Mouse (Mus musculus): ENCODE results near the gene Sowahb. TPM values are rescaled to one million over a fixed set of nuclear protein-coding genes. Genes with fewer than 3 reads are reported as not detected.
"Not testable (repeated sequence)": the region's sequence is repeated elsewhere in the genome, so short reads cannot be mapped to it uniquely, and the experiment has no call there.

The Sowahb gene
- polyA plus RNA-seq, 1 experiment = 0.01 TPM

DNA sequence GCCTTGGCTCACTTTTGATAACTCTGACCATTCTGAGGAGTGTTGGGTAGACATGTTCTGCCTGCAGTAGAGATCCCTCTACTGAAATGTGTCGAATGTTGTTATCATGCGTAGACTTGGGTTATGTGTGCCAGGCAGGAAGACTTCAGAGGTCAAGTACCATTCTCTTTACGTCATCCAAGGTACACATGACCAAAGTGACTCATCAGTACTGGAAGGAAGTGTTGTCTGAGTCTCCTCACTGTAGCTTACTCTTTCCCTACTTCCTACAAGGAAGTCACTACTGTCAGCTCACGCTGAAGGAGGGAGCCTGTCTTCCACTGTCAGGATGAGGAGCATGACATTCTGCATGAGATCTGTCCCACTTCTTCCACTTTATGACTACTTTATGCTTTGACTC, 12.2 kb downstream of the Sowahb start:
- Histone ChIP-seq H3K4me1 (ENCODE audit: control insufficient read depth) (no peaks in the 10 kb centered on the region), H3K27me3 (ENCODE audit: control insufficient read depth) (no peaks in the 10 kb centered on the region), H3K9me3 (ENCODE audit: control insufficient read depth, low read length) (no peaks in the 10 kb centered on the region), H3K36me3 (ENCODE audit: control insufficient read depth) (no peaks in the 10 kb centered on the region), H3K4me3 (replicated peaks) (no peak overlapping the region)
- TF ChIP-seq GATA1 (IDR thresholded peaks at IDR 0.05; ENCODE audit: low read length) (no peak), TAL1 (IDR thresholded peaks at IDR 0.05; ENCODE audit: low read length) (no peak)

DNA sequence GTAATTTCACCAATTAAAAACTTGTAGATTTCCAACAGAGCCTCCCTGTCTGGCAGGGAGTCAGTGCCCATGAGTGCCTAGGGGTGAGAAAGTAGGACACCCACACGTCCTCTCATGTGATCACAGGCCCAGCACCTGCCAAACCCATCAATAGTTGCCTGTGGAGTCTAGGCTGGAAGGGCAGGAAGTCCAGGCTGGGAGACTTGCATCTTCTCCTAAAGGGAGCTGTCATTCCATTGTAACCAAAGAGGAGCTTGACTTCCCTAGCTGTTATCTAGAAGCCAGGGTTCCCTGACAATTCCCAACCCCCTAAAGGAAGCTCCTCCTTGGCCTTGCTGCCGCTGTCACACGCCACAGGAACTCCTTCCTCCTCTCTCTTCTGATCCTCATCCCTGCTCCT, 14.0 kb downstream of the Sowahb start:
- Histone ChIP-seq H3K27me3 (ENCODE audit: control insufficient read depth) (no peaks in the 10 kb centered on the region), H3K4me1 (ENCODE audit: control insufficient read depth) (no peaks in the 10 kb centered on the region), H3K9me3 (ENCODE audit: control insufficient read depth, low read length) (no peaks in the 10 kb centered on the region), H3K36me3 (ENCODE audit: control insufficient read depth) (no peaks in the 10 kb centered on the region), H3K4me3 (replicated peaks) (no peak overlapping the region)
- TF ChIP-seq TAL1 (IDR thresholded peaks at IDR 0.05; ENCODE audit: low read length) (no peak), GATA1 (IDR thresholded peaks at IDR 0.05; ENCODE audit: low read length) (no peak)

- Histone ChIP-seq H3K9me3 (ENCODE audit: control insufficient read depth, low read length) (no peaks in the 10 kb centered on the region), H3K36me3 (ENCODE audit: control insufficient read depth) (no peaks in the 10 kb centered on the region), H3K4me1 (ENCODE audit: control insufficient read depth) (no peaks in the 10 kb centered on the region), H3K4me3 (replicated peaks) (no peak overlapping the region), H3K27me3 (ENCODE audit: control insufficient read depth) (no peaks in the 10 kb centered on the region)
- TF ChIP-seq TAL1 (IDR thresholded peaks at IDR 0.05; ENCODE audit: low read length) (no peak), GATA1 (IDR thresholded peaks at IDR 0.05; ENCODE audit: low read length) (no peak)
Measured at GRCm38 (mm10) chr5:93030411-93030810, 14.4 kb downstream of the Sowahb start.

- Histone ChIP-seq H3K4me3 (replicated peaks) (no peak overlapping the region), H3K9me3 (ENCODE audit: control insufficient read depth, low read length) (no peaks in the 10 kb centered on the region), H3K36me3 (ENCODE audit: control insufficient read depth) (no peaks in the 10 kb centered on the region), H3K27me3 (ENCODE audit: control insufficient read depth) (no peaks in the 10 kb centered on the region), H3K4me1 (ENCODE audit: control insufficient read depth) (no peaks in the 10 kb centered on the region)
- no peak for TF ChIP-seq GATA1 (IDR thresholded peaks at IDR 0.05; ENCODE audit: low read length)
- TF ChIP-seq TAL1 (IDR thresholded peaks at IDR 0.05; ENCODE audit: low read length) = no peak
Measured at GRCm38 (mm10) chr5:93027120-93027675, 17.6 kb downstream of the Sowahb start.

DNA sequence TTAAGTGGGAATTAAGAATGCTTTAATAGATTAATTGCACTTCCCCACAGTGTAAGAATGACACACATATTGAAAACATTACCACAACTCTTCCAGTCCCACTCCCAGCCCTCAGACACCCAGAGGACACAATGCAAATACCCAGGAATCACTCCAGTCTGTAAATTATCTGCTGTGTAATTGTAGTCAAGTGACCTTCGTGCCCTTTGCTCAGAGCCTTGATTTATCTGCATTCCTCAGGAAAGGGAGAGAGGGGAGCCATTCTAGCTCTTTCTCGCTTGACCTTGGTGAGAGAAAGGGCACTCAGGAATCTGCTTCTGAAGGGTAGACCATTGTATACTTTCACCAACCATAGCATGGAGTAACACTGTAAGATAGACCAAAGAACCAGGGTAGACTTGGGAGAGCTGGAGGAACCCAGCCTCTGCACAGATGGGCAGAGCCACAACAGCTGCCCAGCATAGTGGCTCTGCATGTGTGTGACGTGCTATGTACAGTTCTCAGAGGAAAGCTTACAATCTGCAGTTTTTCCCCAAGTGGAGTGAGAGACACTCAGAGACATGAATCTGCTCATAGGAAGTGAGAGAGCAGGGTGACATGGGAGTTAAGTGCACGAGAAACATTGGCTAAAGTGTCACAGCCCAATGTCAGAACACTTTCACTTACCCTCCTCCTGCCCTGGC, 18.2 kb downstream of the Sowahb start:
- Histone ChIP-seq H3K9me3 (ENCODE audit: control insufficient read depth, low read length) (no peaks in the 10 kb centered on the region), H3K27me3 (ENCODE audit: control insufficient read depth) (no peaks in the 10 kb centered on the region), H3K4me1 (ENCODE audit: control insufficient read depth) (no peaks in the 10 kb centered on the region), H3K36me3 (ENCODE audit: control insufficient read depth) (no peaks in the 10 kb centered on the region), H3K4me3 (replicated peaks) (no peak overlapping the region)
- no peak for TF ChIP-seq GATA1 (IDR thresholded peaks at IDR 0.05; ENCODE audit: low read length)
- no peak for TF ChIP-seq TAL1 (IDR thresholded peaks at IDR 0.05; ENCODE audit: low read length)

DNA sequence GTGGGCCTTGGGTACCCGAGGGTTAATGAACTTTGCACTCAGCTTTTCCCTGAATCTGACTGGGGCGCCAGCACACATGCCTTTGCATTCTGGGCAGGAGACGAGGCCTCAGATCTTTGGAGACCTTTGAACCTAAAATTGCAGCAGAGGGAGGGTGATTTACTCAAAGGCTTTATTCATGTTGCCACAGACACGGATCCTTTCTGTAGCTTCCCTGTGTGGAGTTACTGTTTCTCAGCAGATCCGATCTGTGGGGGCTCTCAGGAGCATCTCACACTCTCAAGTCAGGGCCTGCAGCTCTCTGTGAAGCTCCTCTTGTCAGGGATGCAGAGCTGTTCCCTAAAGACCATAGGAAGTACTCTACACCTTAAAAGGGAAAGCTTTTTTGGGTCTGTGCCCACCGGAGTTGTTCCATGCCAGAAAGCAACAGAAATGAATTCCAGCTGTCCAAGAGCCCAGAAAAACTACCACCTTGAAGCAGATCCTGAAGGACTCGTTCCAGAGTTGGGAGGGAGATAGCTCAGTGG, 20.0 kb downstream of the Sowahb start:
- no peaks in the 10 kb centered on the region for H3K36me3 ChIP-seq (ENCODE audit: control insufficient read depth)
- H3K4me3 ChIP-seq (replicated peaks) = no peak overlapping the region
- H3K27me3 ChIP-seq (ENCODE audit: control insufficient read depth) = no peaks in the 10 kb centered on the region
- TF ChIP-seq GATA1 (IDR thresholded peaks at IDR 0.05; ENCODE audit: low read length) = no peak
- no peak for TF ChIP-seq TAL1 (IDR thresholded peaks at IDR 0.05; ENCODE audit: low read length)
- H3K4me1 ChIP-seq (ENCODE audit: control insufficient read depth) = no peaks in the 10 kb centered on the region
- H3K9me3 ChIP-seq (ENCODE audit: control insufficient read depth, low read length) = no peaks in the 10 kb centered on the region

GRCm38 (mm10) chr5:93022126-93022797, 22.6 kb downstream of the Sowahb start:
- H3K4me1 ChIP-seq (ENCODE audit: control insufficient read depth) = no peaks in the 10 kb centered on the region
- H3K36me3 ChIP-seq (ENCODE audit: control insufficient read depth) = no peaks in the 10 kb centered on the region
- H3K27me3 ChIP-seq (ENCODE audit: control insufficient read depth) = no peaks in the 10 kb centered on the region
- no peaks in the 10 kb centered on the region for H3K9me3 ChIP-seq (ENCODE audit: control insufficient read depth, low read length)
- TF ChIP-seq TAL1 (IDR thresholded peaks at IDR 0.05; ENCODE audit: low read length) = no peak
- H3K4me3 ChIP-seq (replicated peaks) = no peak overlapping the region

DNA sequence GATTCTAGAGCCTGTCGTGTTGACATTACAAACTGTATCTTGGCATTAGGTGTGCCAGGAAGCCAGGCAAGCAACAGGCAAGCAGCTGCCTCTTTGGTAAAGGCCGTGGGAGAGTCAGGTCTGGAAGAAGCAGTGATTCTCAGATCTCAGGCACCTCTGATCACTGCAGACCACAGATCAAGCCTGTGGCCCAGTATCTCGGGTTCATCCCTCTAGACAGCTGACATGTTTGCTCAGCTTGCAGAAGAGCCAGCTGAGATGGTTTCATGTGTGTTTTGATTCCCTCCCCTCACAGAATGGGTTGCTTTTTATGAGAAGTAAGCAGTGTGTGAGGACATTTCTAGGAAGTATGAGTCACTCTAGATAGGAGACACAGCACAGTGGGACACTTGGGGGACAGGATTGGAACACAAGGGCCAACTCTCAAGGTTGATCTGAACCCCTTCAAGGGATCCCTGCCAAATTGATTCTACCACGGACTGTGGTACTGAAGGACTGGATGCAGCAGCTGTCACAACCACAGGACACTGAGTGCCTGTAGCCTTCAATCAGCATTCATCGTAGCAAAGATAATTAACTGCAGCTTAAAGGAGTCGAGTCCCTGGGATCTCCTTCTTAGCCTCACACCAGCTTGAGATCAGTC, 24.7 kb downstream of the Sowahb start:
- H3K4me3 ChIP-seq (replicated peaks) = no peak overlapping the region
- no peaks in the 10 kb centered on the region for H3K36me3 ChIP-seq (ENCODE audit: control insufficient read depth)
- H3K27me3 ChIP-seq (ENCODE audit: control insufficient read depth) = no peaks in the 10 kb centered on the region
- TF ChIP-seq GATA1 (IDR thresholded peaks at IDR 0.05; ENCODE audit: low read length) = no peak
- TF ChIP-seq TAL1 (IDR thresholded peaks at IDR 0.05; ENCODE audit: low read length) = no peak
- no peaks in the 10 kb centered on the region for H3K4me1 ChIP-seq (ENCODE audit: control insufficient read depth)
- no peaks in the 10 kb centered on the region; the same call in 1 of the 2 replicates for H3K9me3 ChIP-seq (ENCODE audit: control insufficient read depth, low read length)

DNA sequence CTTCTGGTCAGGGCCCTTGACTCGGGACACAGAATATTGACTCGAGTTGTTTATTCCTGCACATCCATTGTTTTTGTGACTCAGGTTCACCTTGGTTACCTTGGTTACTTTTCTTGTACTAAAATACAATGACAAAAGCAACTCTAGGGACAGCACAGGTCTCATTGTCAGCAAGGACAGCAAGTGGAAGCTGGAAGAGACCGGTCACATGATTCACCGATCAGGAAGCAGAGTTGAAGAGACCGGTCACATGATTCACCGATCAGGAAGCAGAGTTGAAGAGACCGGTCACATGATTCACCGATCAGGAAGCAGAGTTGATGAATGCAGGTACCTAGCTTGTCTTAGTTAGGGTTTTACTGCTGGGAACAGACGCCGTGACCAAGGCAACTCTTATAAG, 25.6 kb downstream of the Sowahb start:
- not testable (repeated sequence) for H3K36me3 ChIP-seq (ENCODE audit: control insufficient read depth); H3K4me3 ChIP-seq (replicated peaks); H3K4me1 ChIP-seq (ENCODE audit: control insufficient read depth); H3K27me3 ChIP-seq (ENCODE audit: control insufficient read depth); H3K9me3 ChIP-seq (ENCODE audit: control insufficient read depth, low read length)

All from erythroblast, embryonic 14.5 days (primary cell).